Mouse (Mus musculus): ENCODE data around the gene Epb41l1.

Gene Epb41l1

DNA sequence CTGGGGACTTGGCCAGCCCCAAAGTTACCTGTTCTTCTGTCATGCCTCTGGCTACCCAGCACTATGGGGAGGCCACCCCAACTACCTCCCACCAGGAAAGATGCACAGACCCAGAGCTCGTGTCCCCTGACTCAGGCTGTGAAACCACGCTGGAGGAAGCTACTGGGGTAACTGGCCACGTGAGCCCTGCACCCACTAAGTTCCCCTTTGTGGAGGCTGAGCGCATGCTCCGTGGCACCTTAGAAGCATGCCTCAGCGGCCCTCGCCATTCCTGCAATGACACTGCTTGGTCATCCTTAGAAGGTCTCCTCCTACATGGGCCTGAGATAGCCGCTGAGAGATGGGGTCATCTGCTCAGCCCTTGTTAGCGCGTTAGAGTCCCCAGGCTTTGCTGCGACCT, 102.3 kb downstream of the Epb41l1 start:
- no peak for DNase-seq (ENCODE audit: extremely low read depth, low read depth, low spot score)

DNA sequence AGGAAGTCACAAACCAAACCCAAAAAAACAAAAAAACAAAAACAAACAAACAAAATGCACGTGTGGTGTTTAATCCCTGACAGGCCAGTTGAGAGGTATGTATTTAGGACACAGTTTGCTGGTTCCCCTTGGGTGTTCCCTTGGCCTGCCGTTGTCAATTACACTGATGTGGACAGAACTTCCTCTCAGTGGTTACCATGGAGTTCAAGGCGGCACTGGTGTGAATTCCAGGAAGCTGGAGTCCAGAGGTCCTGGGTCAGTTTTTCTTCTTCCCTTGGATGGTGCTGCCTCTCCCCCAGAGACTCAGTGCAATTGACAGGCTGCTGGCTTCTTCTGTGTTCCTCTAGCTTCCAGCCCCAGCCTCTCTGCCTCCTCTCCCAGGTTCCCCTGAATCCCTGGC, 103.4 kb downstream of the Epb41l1 start:
- DNase-seq (ENCODE audit: extremely low read depth, low read depth, low spot score), result no peak

DNA sequence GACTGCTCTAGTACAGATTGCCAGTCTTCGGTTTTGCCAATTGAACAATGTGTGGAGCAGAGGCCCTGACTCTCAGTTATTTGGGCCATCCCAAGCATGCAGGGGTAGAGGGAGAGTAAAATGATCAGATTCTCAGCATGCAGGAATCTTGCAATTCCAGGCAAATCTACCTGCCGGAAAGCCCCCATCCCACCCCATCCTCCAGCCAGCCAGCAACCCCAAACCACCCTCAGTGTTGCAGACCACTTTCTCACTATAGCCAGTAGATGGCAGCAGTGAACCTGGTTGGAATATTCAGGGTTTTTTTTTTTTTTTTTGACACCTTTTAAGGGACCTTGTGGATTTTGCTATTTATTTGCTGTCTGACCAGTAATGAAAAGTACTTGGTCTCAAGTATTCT, 109.0 kb downstream of the Epb41l1 start:
- DNase-seq (ENCODE audit: extremely low read depth, low read depth, low spot score), result no peak

DNA sequence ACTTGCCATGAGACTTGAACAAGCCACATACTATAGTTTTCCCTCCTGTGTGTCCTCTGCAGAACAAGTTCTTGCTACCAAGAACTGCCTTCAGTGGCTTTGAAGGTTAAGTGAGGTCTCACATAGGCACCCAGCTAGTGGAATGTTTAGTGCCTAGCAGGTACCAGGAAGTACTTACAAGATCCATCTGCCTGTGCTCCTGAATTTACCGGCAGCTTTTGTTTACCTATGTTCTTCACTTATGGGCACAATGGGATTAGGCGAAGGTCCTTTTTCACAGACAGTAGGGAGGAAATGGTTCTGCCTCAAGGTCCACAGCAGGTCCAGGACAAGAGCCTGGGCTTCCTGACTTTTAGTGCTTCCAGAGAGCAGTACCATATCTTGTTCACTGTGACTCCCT, 112.5 kb downstream of the Epb41l1 start:
- DNase-seq (ENCODE audit: extremely low read depth, low read depth, low spot score), result no peak

GRCm38 (mm10) chr2:156538817-156539555, 118.3 kb downstream of the Epb41l1 start:
- DNase-seq (ENCODE audit: extremely low read depth, low read depth, low spot score), result no peak

GRCm38 (mm10) chr2:156540991-156541390, 120.3 kb downstream of the Epb41l1 start:
- DNase-seq (ENCODE audit: extremely low read depth, low read depth, low spot score), result no peak

GRCm38 (mm10) chr2:156542410-156542809, 121.7 kb downstream of the Epb41l1 start:
- no peak for DNase-seq (ENCODE audit: extremely low read depth, low read depth, low spot score)

GRCm38 (mm10) chr2:156543804-156544203, 123.1 kb downstream of the Epb41l1 start:
- no peak for DNase-seq (ENCODE audit: extremely low read depth, low read depth, low spot score)

DNA sequence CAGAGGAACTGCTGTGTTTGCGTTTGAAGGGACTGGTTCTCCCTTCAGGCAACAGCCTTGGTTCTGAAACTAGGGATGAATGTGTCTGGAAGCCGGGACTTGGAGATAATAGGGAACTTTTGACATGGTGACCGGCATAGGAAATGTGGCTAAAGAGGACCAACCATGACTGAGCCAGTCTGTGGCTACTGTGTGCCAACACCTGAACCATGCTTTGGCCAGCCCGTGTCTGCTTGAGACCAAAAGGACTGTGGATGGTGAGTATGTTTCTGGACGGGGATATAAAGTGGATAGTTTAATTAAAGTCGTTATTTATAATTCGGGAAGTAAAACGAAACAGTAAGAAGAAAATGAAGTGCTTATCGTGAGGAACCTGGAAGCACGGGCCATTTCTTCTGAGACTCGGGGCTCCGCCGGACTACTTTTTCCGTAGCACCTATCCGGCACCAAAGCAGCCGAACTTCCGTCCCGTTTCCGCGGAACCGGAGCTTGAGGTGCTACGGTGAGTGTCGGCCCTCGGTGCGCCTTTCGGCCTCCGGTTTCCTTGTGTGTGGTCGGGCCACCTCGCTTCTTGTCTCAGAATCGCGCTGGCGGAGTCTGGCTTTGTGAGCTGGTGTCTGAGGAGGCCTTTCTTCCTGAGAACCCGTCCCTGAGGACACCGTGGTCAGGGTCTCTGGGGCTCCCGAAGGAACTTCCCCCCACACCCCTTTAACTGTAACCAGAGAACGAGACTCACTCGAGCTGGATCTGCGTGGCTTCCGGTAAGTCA, 126.6 kb downstream of the Epb41l1 start, which contains the start of gene Aar2:
Gene Aar2, plus strand, starts transcription at position 462 of the 769 bp plus-strand sequence.
- DNase-seq (ENCODE audit: extremely low read depth, low read depth, low spot score), result peak; percentile 19

GRCm38 (mm10) chr2:156552421-156552820, 131.7 kb downstream of the Epb41l1 start:
- no peak for DNase-seq (ENCODE audit: extremely low read depth, low read depth, low spot score)

GRCm38 (mm10) chr2:156561808-156562207, 141.1 kb downstream of the Epb41l1 start:
- DNase-seq (ENCODE audit: extremely low read depth, low read depth, low spot score), result no peak

DNA sequence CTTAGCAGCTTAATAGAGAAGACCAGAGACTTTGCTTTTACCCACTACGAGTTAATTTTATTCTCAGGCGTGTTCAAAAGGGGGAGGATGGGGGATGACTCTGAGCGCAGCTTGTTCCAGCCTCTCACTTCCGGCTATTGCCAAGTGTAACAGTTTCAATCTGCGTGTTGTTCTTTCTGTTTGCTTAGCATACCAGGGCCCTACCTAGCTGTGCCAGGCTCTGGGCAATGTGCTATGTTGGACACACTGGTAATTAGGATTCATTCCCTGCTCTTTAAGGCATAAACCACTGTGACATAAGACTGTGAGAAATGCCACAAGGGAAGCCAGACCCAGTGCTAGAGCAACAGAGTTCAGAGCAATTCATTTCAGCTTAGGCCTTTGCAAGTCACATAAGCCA, 142.8 kb downstream of the Epb41l1 start:
- DNase-seq (ENCODE audit: extremely low read depth, low read depth, low spot score), result no peak

DNA sequence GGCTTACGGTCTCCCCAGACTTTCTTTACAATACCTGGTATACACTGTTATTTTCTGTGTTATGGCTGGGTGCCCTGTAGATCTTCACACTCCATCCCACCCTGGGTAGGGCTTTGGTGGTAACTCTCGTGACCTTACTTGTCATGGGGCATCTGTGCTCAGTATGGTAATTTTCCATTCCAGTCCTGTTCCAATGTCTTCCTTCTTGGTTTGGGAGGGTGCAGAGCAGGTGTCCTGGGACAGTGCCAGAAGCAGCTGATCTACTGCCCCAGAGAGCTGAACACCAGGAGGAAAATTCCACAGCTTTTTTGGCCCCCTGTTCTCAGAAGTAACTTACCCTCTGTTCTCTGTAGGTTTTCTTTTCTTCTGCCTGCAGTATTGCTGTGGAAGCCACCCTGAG, 145.8 kb downstream of the Epb41l1 start:
- DNase-seq (ENCODE audit: extremely low read depth, low read depth, low spot score), result no peak

GRCm38 (mm10) chr2:156568647-156569046, 147.9 kb downstream of the Epb41l1 start:
- no peak for DNase-seq (ENCODE audit: extremely low read depth, low read depth, low spot score)

DNA sequence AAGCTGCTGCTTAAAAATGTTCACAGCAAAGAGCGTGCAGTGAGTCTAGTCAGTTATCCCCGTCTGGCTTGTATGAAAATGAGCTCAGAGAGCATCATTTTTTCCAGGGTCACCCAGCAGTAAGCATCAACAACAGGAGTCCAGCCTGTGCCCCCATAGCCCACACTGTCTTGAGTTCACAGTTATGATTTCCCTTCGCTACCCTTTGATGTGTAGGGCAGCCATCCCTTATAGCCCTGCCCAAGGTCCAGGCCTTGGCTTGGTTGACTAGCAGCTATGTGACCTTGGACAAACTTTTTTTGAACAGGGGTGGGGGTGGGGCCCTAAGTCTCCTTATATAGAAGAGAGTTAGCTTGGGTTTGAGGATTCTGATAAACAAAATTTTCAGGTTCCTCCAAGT, 148.6 kb downstream of the Epb41l1 start:
- DNase-seq (ENCODE audit: extremely low read depth, low read depth, low spot score), result no peak

DNA sequence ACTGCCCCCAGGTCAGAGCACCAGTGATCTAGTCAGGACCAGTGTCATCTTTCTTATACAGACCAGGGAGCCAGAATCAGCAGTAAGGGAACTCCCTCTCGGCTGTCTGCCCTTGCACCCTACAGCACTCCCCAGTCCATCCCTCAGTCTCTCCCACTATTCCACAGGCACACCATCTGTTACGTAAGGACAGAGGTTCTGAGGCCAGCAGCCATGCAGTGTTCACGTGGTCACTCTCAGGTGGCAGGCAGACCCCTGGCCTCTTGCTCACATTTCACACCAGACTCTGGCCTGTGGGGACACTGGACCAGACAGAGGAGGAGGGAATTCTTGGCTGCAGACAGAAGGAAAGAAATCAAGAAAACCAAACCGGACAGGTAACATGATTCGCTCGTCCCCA, 150.8 kb downstream of the Epb41l1 start:
- DNase-seq (ENCODE audit: extremely low read depth, low read depth, low spot score), result no peak

DNA sequence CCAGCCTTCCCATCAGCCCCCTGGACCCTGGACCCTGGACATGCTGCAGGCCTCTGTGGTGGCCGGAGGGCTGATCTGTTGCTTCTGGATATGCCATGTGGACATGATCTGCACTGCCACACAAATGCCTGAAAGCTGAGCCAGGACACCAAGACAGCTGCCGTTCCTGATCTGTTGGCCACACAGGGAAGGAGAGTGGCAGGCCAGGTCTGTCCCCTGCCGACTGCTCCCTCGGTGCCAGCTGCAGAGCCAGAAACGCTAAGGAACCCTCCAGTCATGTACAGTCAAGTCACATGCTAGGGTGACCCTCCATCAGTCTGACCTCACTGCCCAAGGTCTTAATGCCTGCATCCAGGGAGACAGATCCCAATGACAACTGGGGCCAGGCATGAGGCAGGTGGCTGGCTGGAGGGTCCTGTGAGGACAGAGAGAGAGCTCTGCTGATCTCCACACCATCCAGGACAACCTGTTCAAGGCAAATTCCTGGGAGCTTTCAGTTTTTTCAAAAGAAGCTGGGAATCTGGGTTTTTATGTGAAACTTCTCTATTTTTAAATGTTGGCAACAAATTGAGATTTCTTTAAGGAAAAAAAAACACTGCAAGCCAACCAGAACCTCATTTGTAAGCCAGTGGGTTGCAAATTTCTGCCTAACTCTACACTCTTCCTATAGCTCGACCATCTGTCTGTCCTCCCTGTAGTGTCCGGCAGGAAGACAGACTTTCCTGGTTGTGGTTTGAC, 156.3 kb downstream of the Epb41l1 start:
- DNase-seq (ENCODE audit: extremely low read depth, low read depth, low spot score), result no peak

- no peak for DNase-seq (ENCODE audit: extremely low read depth, low read depth, low spot score)
Observed at GRCm38 (mm10) chr2:156580507-156580906, 159.8 kb downstream of the Epb41l1 start.

GRCm38 (mm10) chr2:156581244-156581643, 160.5 kb downstream of the Epb41l1 start:
- DNase-seq (ENCODE audit: extremely low read depth, low read depth, low spot score), result no peak

DNA sequence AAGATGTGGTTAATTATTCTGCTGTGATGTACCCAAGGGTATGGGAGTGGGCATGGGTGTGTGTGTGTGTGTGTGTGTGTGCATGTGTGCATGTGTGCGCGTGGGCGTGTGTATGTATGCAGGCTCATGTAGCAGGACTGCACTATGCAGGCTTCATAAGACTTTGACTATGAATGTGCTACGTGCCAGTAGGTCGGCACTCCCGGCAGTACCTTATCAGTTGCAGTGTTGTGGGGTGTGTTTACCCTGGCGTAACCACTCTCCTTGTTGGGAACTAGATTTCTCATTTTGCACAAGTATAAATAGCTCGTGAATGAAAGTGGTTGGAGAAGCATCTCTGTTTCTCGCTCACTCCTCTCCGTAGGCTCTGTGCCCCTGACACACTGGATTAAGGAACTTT, 162.2 kb downstream of the Epb41l1 start:
- no peak for DNase-seq (ENCODE audit: extremely low read depth, low read depth, low spot score)

DNA sequence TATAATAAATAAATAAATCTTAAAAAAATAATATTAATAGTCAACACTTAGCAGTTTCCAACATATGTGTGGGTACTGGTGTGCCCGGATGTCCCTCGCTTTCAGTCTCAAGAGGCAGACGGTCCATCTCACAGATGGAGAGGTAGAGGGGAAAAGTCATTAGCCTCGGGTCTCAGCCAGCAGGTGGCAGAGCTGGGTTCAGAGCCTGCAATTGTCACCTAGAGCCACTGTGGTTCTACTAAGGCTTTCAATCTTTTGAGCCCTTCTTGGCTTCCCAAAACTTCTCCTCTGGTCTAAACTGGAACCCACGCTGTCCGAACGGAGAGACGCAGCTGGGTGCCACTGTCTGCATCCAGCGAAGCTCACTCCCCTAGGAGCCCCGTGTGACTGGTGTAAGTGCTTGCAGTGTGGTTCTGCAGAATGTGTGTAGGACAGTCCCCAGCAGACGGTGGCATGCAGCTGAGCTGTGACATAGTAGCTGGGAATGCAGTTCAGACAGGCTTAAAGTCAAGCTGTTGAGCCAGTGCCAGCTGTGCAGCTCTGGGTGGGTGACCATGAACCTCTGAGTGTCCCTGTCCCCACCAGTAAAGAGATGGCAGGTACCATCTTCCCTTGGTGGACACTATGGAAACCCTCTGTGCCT, 163.6 kb downstream of the Epb41l1 start:
- no peak for DNase-seq (ENCODE audit: extremely low read depth, low read depth, low spot score)
